Mouse (Mus musculus) limb, embryonic 12.5 days (tissue): ENCODE results near the gene Fkbp8. TPM values are rescaled to one million over a fixed set of nuclear protein-coding genes. Genes with fewer than 3 reads are reported as not detected.

Experiments
- ATAC-seq: fragments of 200-750 bp; cut with Nextera tagmentation; 2 replicates; pipeline ENCODE4 v1.8.0; 2017; ENCODE audit warnings: low read depth, moderate TSS enrichment; ENCODE audit not compliant: insufficient number of reproducible peaks, insufficient read depth, low FRiP score, low TSS enrichment
- H3K27ac ChIP-seq: fragments of 300-500 bp; sonication (generic); 2 replicates; pipeline ENCODE4 v1.5.1; 2016; ENCODE audit warnings: mild to moderate bottlenecking, moderate library complexity
- H3K27me3 ChIP-seq: fragments of 300-500 bp; sonication (generic); 2 replicates; pipeline ENCODE4 v1.6.1; 2016; ENCODE audit warnings: mild to moderate bottlenecking, moderate library complexity
- H3K36me3 ChIP-seq: fragments of 300-500 bp; sonication (generic); 2 replicates; pipeline ENCODE4 v1.6.1; 2016; ENCODE audit warnings: mild to moderate bottlenecking, moderate library complexity
- H3K4me1 ChIP-seq: fragments of 300-500 bp; sonication (generic); replicated peaks from 2 replicates; pipeline ENCODE4 v1.6.1; 2016
- H3K4me2 ChIP-seq: fragments of 300-500 bp; sonication (generic); 2 replicates; pipeline ENCODE4 v1.6.1; 2016; ENCODE audit warnings: mild to moderate bottlenecking, moderate library complexity
- H3K4me3 ChIP-seq: fragments of 300-500 bp; sonication (generic); replicated peaks from 2 replicates; pipeline ENCODE4 v1.5.1; 2016; ENCODE audit warnings: mild to moderate bottlenecking
- H3K9ac ChIP-seq: fragments of 300-500 bp; sonication (generic); replicated peaks from 2 replicates; pipeline ENCODE4 v1.6.1; 2016; ENCODE audit warnings: mild to moderate bottlenecking, moderate library complexity
- H3K9me3 ChIP-seq: fragments of 300-500 bp; sonication (generic); 2 replicates; pipeline ENCODE4 v1.6.1; 2016; ENCODE audit warnings: mild to moderate bottlenecking, moderate library complexity
- WGBS: fragments of 180-500 bp; shearing (Covaris S2); methylation state at CpG from one replicate; pipeline ENCODE4 v1.1.7; 2016; 5-methylcytosine and 5-hydroxymethylcytosine counted together
- polyA plus RNA-seq: library from polyadenylated mRNA; unstranded; fragments of >200 nt; fragmentation: Nextera tagmentation; extraction: Ambion mirVana; gene quantifications from 2 replicates; pipeline ENCODE4 v1.2.1, GENCODE M21; 2016

Fkbp8 gene
- polyA plus RNA-seq, 1 experiment from 2014 or later = 280 TPM

GRCm38 (mm10) chr8:70549412-70550184 is 22.1 kb downstream of the Fkbp8 start:
- Histone ChIP-seq H3K27me3 (no peaks in the 10 kb centered on the region), H3K4me3 (no peak overlapping the region), H3K27ac (no peak overlapping the region), H3K4me2 (no peak overlapping the region), H3K9me3 (no peaks in the 10 kb centered on the region), H3K9ac (no peak overlapping the region), H3K4me1 (peaks cover 7% of the 10 kb centered on the region; the same call in 1 of the 2 replicates), H3K36me3 (0 out of 2 replicates have a peak, but pooled peaks cover 4% of the 10 kb centered on the region)
- 95% methylated on average over 10 of the region's 10 CpGs for WGBS
- ATAC-seq = no peak

DNA sequence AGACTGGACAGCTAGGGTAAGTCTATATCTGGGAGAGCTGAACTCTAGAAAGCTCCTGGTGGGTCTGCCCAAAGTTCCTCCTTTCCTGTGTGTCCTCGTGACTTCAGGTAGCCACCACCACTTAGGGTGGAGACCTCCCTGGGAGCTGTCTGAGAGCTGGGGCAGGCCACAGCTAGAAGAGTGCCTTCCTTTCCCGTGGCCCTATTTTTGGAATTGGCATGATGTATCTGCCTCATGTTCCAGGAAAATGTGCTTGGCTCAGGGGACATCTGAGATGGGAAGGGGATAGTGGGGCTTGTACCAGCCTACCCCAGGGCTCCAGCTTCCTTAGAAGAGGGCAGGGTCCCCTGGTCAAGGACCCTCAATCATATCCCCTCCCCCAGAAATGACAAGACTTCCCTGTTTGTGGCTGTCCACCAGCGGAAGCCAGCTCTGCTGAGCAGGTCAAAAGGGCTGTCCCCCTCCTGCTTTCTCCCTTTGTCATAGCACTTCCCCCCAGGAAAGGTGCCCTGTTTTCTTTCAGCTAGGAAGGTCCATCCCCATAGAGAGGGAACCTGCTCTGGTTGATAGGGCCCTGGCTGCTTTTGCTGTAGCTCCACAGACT is 24.1 kb downstream of the Fkbp8 start:
- Histone ChIP-seq H3K9me3 (no peaks in the 10 kb centered on the region), H3K27ac (no peak overlapping the region), H3K4me1 (peaks cover 7% of the 10 kb centered on the region; the same call in 1 of the 2 replicates), H3K27me3 (no peaks in the 10 kb centered on the region), H3K36me3 (peaks cover 9% of the 10 kb centered on the region; the same call in 1 of the 2 replicates), H3K9ac (no peak overlapping the region), H3K4me3 (no peak overlapping the region), H3K4me2 (no peak overlapping the region)
- WGBS = 76% methylated on average over 3 of the region's 3 CpGs
- ATAC-seq = no peak

- Histone ChIP-seq H3K4me1 (peaks cover 7% of the 10 kb centered on the region; the same call in 1 of the 2 replicates), H3K9me3 (no peaks in the 10 kb centered on the region), H3K27ac (no peak overlapping the region), H3K36me3 (peaks cover 9% of the 10 kb centered on the region; the same call in 1 of the 2 replicates), H3K27me3 (no peaks in the 10 kb centered on the region), H3K9ac (0 out of 2 replicates have a peak overlapping the region, but pooled peaks have one; percentile 2), H3K4me2 (no peak overlapping the region), H3K4me3 (no peak overlapping the region)
- ATAC-seq = no peak
- WGBS = 76% methylated on average over 1 of the region's 1 CpGs
These were observed 25.3 kb downstream of the Fkbp8 start for GRCm38 (mm10) chr8:70552836-70553235.

DNA sequence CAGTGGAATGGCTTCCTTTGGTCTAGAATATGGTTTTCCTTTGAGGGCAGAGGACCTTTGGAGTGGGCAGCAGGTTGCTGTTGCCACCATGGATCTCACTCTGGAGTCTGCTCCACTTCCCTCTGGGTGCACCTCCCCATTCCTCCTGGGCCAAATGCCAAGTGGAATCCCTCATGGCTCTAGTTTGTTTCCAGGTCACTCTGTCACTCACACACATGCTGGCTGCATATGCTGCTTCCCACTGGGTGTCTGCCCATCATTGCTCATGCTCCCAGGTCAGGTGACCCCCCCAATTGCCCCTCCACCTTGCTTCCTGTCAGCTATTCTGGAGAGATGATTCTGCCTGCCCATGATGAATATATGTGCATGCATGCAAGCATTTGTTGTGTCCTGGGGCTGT is 26.2 kb downstream of the Fkbp8 start:
- H3K36me3 ChIP-seq = peaks cover 9% of the 10 kb centered on the region; the same call in 1 of the 2 replicates
- H3K4me1 ChIP-seq = peaks cover 10% of the 10 kb centered on the region; the same call in 1 of the 2 replicates
- H3K9ac ChIP-seq = no peak overlapping the region
- H3K27me3 ChIP-seq = no peaks in the 10 kb centered on the region
- no peak for ATAC-seq
- H3K4me2 ChIP-seq = no peak overlapping the region
- H3K27ac ChIP-seq = no peak overlapping the region
- no peak overlapping the region for H3K4me3 ChIP-seq
- H3K9me3 ChIP-seq = no peaks in the 10 kb centered on the region

- Histone ChIP-seq H3K36me3 (peaks cover 9% of the 10 kb centered on the region; the same call in 1 of the 2 replicates), H3K9ac (no peak overlapping the region), H3K4me1 (peaks cover 10% of the 10 kb centered on the region; the same call in 1 of the 2 replicates), H3K9me3 (no peaks in the 10 kb centered on the region), H3K27ac (no peak overlapping the region), H3K27me3 (no peaks in the 10 kb centered on the region), H3K4me2 (no peak overlapping the region), H3K4me3 (no peak overlapping the region)
- no peak for ATAC-seq
- 85% methylated on average over 4 of the region's 4 CpGs for WGBS
These were observed 27.7 kb downstream of the Fkbp8 start for GRCm38 (mm10) chr8:70555079-70555747.

DNA sequence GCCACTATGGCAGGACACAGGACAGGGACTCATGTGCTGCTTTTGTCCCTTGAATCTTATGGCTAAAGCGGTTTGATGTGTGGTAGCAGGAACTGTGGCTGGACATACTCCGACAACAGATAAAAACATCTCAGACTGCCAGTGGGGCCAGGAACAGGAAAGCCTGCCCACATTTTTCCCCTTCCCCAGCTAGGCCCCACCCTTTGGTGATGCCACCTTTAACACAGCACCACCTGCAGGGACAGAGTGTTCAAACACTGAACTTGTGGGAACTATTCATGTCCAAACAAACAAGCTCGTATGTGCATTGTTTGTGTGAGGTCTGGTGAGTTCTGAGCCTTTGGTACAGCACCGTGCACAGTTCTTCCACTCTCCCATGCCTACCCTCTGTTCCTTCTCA is 30.8 kb downstream of the Fkbp8 start:
- H3K36me3 ChIP-seq = peaks cover 9% of the 10 kb centered on the region; the same call in 1 of the 2 replicates
- H3K4me1 ChIP-seq = peaks cover 9% of the 10 kb centered on the region; the same call in 1 of the 2 replicates
- H3K27me3 ChIP-seq = no peaks in the 10 kb centered on the region
- ATAC-seq = no peak
- WGBS = 79% methylated on average over 4 of the region's 4 CpGs
- H3K4me3 ChIP-seq = no peak overlapping the region
- H3K27ac ChIP-seq = 0 out of 2 replicates have a peak overlapping the region, but pooled peaks have one; percentile 7
- no peaks in the 10 kb centered on the region for H3K9me3 ChIP-seq
- H3K9ac ChIP-seq = no peak overlapping the region; the same call in 1 of the 2 replicates
- no peak overlapping the region for H3K4me2 ChIP-seq

DNA sequence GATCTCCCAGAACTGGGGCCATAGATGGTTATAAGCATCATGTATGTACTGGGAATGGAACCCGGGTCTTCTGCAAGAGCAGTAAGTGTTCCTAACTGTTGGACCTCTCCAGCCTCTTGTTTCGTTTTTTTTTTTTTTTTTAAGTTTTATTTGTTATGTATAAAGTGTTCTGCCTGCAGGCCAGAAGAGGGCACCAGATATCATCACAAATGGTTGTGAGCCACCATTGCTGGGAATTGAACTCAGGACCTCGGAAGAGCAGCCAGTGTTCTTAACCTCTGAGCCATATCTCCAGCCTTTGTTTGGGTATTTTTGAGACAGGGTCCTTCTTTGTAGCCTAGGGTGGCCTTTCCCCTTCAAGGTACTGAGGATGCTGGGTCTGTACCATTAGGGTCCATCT is 31.5 kb downstream of the Fkbp8 start:
- H3K4me2 ChIP-seq = no peak overlapping the region
- no peak overlapping the region for H3K27ac ChIP-seq
- no peak overlapping the region for H3K4me3 ChIP-seq
- no peak for ATAC-seq
- no peak overlapping the region for H3K9ac ChIP-seq
- 84% methylated on average over 3 of the region's 3 CpGs for WGBS
- H3K36me3 ChIP-seq = peaks cover 9% of the 10 kb centered on the region; the same call in 1 of the 2 replicates
- 0 out of 2 replicates have a peak, but pooled peaks cover 3% of the 10 kb centered on the region for H3K4me1 ChIP-seq
- no peaks in the 10 kb centered on the region for H3K27me3 ChIP-seq
- no peaks in the 10 kb centered on the region for H3K9me3 ChIP-seq

GRCm38 (mm10) chr8:70560096-70560495 is 32.6 kb downstream of the Fkbp8 start:
- Histone ChIP-seq H3K4me1 (peaks cover 7% of the 10 kb centered on the region), H3K9ac (no peak overlapping the region), H3K9me3 (no peaks in the 10 kb centered on the region), H3K27ac (no peak overlapping the region), H3K4me3 (no peak overlapping the region), H3K4me2 (no peak overlapping the region), H3K27me3 (no peaks in the 10 kb centered on the region), H3K36me3 (peaks cover 7% of the 10 kb centered on the region; the same call in 1 of the 2 replicates)
- no peak for ATAC-seq
- WGBS = 74% methylated on average over 2 of the region's 2 CpGs

- H3K9me3 ChIP-seq = no peaks in the 10 kb centered on the region
- H3K4me2 ChIP-seq = no peak overlapping the region
- H3K4me3 ChIP-seq = no peak overlapping the region
- peaks cover 5% of the 10 kb centered on the region; the same call in 1 of the 2 replicates for H3K36me3 ChIP-seq
- 81% methylated on average over 3 of the region's 3 CpGs for WGBS
- H3K27ac ChIP-seq = no peak overlapping the region
- no peaks in the 10 kb centered on the region for H3K27me3 ChIP-seq
- H3K4me1 ChIP-seq = peaks cover 12% of the 10 kb centered on the region
- H3K9ac ChIP-seq = no peak overlapping the region
- ATAC-seq = no peak
These were observed 33.0 kb downstream of the Fkbp8 start for GRCm38 (mm10) chr8:70560564-70560963.

DNA sequence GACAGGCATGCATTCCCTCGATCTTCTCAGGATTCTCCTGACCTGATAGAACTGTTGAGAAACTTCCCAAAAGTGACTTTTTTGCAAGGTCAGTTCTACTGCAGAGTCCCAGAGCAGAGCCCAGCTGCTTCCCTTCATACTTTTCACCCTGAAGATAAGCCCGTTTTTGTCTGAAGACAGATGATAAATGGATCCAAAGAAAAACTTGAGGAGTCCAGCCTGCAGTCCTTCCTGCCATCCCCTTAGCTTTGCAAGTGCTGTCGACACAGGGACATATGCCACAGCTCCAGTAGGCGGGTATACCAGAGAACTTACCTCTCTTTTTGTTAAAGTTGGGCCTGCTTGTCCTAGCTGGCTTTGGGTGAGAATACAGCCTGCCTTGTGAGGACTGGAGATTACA is 33.8 kb downstream of the Fkbp8 start:
- H3K9ac ChIP-seq = no peak overlapping the region; the same call in 1 of the 2 replicates

More for the DNA sequence above, 33.8 kb downstream of the Fkbp8 start:
- 0 out of 2 replicates have a peak, but pooled peaks cover under 1% of the 10 kb centered on the region for H3K36me3 ChIP-seq
- no peak overlapping the region for H3K4me2 ChIP-seq
- no peak overlapping the region for H3K27ac ChIP-seq
- no peak overlapping the region for H3K4me3 ChIP-seq
- no peaks in the 10 kb centered on the region for H3K27me3 ChIP-seq
- 74% methylated on average over 4 of the region's 4 CpGs for WGBS
- peaks cover 16% of the 10 kb centered on the region for H3K4me1 ChIP-seq
- H3K9me3 ChIP-seq = no peaks in the 10 kb centered on the region
- ATAC-seq = no peak
